Mouse (Mus musculus) embryonic stem cell, embryonic (primary cell): ENCODE results near the gene Abhd14b.

Experiments
- CTCF ChIA-PET, 4 experiments: fragments of 300-600 bp in 2 of 4; fragments of 350-600 bp in 2 of 4; sonication (Branson Sonifier 250); formaldehyde crosslinking; loops; one replicate each; lab custom pipeline; 2022; ENCODE audit warnings: inconsistent platforms in 2 of 4; lab: Charles Lee
- POLR2A ChIA-PET, 4 experiments: fragments of 300-600 bp in 2 of 4; fragments of 350-600 bp in 2 of 4; sonication (Branson Sonifier 250); formaldehyde crosslinking; loops; one replicate each; lab custom pipeline; 2022; ENCODE audit warnings: antibody characterized with exemption in 4 of 4, inconsistent platforms in 1 of 4; lab: Charles Lee

Abhd14b gene

DNA sequence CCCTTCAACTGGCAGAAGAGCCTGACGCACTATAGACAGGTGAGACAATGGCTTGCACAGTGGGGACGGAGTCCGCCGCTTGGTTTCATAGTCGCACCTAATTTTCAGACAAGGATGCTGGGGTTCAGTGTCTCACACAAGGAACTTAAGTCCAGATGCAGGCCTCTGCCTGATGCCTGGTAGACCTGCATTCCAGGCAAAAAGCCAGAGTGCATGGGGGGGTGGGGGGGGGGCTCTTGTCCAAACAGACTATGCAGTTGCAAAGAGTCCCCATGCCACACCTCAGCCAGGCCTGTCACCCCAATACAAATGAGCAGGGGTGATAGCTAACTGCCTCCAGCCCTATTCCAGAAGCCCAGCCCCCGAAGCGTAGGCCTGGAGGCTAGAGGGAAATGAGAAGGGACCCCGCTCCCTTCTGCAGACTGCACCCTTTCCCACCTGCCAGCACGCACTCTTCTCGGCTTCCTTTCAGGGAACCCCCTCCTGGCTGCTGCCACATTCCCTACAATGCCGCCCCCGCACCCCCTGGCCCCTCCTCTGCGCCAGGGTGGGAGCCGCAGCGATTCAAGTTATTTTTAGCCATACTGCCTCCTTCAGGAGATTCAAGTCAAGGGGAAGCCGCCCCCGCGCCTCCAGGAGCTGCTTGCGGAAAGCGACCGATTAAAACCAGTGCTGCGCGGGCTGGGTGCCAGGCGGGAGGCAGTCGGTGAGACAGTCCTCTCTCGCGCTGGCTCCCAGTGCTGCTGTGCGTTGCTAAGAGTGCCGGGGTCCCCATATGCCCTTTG is 29.2 kb upstream of the Abhd14b start:
- POLR2A ChIA-PET, result interaction anchor here (0.6 to 3.9 kb wide), 11 partner anchors 10 to 251 kb away, joined by 3 to 18 read pairs (median 4); partner anchors contain the start of genes Rpl29 (in 2 of the 4), Acy1 (in 1 of the 4), Alas1 (in 1 of the 4) and Dusp7 (in 1 of the 4)
- CTCF ChIA-PET, result interaction anchor here (0.6 to 2.7 kb wide), 19 partner anchors 11 to 250 kb away, joined by 3 to 9 read pairs (median 4); partner anchors contain the start of genes Parp3 (in 2 of the 4), Abhd14a (in 1 of the 4), Rpl29 (in 1 of the 4) and Rrp9 (in 1 of the 4)

DNA sequence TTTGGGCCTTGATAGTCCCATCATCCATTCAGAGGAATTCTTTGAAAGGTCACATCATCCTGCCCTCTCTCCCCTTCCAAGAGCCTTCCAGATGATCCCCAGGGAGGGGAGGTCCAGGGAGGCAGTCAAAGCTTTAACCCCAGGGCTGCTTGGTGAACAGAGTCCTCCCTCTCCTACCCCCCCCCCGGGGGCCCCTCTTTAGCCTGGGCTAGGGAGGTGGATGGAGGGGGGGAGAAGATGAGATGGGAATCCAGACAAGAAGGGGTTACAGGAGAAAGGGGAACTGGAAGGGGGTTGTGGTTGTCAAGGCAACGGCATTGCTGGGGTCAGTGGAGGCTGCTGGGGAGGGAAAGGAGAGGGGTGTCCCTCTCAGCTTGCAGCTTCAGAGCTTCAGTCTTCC is 26.7 kb upstream of the Abhd14b start:
- POLR2A ChIA-PET, result interaction anchor here (0.7 to 3.5 kb wide), 16 partner anchors 8 to 248 kb away, joined by 3 to 50 read pairs (median 4); partner anchors contain the start of genes Acy1 (in 2 of the 4), Parp3 (in 2 of the 4), Rpl29 (in 2 of the 4) and Pcbp4 (in 1 of the 4)
- CTCF ChIA-PET, result interaction anchor here (0.6 to 3.0 kb wide), 34 partner anchors 12 to 841 kb away, joined by 3 to 56 read pairs (median 6); partner anchors contain the start of genes Parp3 (in 3 of the 4), Rrp9 (in 2 of the 4), Pcbp4 (in 1 of the 4) and Twf2 (in 1 of the 4)

DNA sequence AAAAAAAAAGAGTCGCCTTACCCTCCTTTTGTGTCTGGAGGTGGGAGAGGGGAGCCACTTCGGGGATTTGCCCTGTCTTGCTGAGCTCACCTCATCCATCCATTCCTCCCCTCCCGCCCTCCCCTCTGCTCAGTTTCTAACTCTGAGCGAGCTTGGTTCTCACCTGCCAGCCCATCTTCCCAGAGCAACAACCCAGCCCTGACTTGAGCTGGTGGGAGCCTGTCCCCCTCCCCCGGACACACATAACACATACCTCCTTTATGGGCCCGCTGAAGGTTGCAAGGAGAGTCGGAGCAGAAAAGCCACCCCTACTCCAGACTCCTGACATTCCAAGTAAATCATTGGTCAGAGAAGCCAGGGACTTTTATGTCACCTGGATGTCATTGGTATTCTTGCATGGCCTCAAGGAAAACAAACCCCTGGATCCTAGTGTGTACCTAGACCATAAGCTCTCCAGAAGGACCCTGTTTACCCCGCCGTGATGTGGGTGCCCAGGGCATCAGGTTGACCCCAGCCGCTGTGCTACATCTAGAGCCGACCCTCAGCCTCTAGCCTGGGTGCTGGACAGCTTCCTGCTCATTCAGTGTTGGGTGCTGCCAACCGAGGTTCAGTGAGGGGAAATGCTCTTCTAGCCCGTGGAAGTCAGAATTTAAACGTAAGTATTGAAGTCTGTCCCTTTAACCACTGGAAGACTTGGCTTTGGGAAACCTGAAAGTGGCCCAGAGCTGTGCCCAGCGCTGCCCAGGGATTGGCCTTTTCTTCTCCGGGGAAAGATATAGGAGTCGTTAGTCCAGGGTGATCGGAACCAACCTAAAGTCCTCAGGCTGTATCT is 26.0 kb upstream of the Abhd14b start:
- POLR2A ChIA-PET, result interaction anchor here (0.6 to 3.5 kb wide), 45 partner anchors 8 to 263 kb away, joined by 3 to 50 read pairs (median 3); partner anchors contain the start of genes Acy1 (in 3 of the 4), Rpl29 (in 3 of the 4), Parp3 (in 2 of the 4) and Alas1 (in 1 of the 4)
- CTCF ChIA-PET, result interaction anchor here (0.5 to 3.0 kb wide), 129 partner anchors 7 to 841 kb away, joined by 3 to 56 read pairs (median 5); partner anchors contain the start of genes Parp3 (in 4 of the 4), Poc1a (in 2 of the 4), Rrp9 (in 2 of the 4) and Abhd14a (in 1 of the 4)

DNA sequence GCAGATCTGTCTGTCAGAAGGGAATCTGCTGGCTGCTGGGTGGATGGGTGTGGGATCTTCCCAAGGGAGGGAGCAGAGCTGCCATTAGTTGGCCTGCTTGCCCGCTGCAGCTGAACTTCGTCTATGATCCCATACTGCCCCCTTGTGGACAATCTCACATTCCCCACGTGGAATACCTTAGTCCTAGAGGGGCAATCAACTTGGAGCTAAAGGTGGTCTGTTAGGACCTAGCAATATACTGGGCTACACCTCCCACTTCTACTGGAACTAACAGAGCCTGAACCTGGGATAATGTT is 25.4 kb upstream of the Abhd14b start:
- ChIA-PET CTCF (interaction anchor here (0.5 to 3.0 kb wide), 134 partner anchors 8 to 955 kb away, joined by 3 to 56 read pairs (median 5); partner anchors contain the start of genes Parp3 (in 4 of the 4), Acy1 (in 2 of the 4), Dusp7 (in 2 of the 4) and Poc1a (in 2 of the 4)), POLR2A (interaction anchor here (0.7 to 3.5 kb wide), 41 partner anchors 8 to 263 kb away, joined by 3 to 50 read pairs (median 3); partner anchors contain the start of genes Parp3 (in 3 of the 4), Acy1 (in 2 of the 4), Rpl29 (in 2 of the 4) and Alas1 (in 1 of the 4))

DNA sequence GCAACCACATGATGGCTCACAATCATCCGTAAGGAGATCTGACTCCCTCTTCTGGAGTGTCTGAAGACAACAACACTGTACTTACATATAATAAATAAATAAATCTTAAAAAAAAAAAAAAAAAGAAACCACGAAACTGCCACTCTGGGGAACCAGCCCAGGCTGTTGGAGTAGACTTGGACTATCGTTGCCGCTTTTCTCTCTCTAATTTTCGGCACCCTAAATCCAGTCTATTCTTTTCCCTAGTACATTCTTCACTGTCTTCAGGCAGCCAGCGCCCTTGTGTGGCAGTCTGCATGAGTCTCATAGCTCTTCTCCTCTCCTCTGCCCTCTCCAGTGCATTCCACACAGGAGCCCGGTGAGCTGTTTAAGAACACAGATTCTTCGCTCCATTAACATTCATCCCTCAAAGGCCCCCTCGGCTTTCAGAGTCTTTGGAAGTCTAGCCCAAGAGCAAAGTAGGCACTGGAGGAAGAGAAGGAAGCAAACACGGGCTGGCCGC is 18.5 kb upstream of the Abhd14b start:
- ChIA-PET CTCF (interaction anchor here (0.7 to 3.7 kb wide), 16 partner anchors 10 to 348 kb away, joined by 3 to 35 read pairs (median 3); partner anchors contain the start of genes Parp3 (in 4 of the 4), Rrp9 (in 2 of the 4), Abhd14a (in 1 of the 4) and Abhd14b (in 1 of the 4)), POLR2A (interaction anchor here (0.6 to 14.6 kb wide), 93 partner anchors 7 to 394 kb away, joined by 3 to 505 read pairs (median 5); partner anchors contain the start of genes Acy1 (in 3 of the 4), Parp3 (in 3 of the 4), Pcbp4 (in 3 of the 4) and Poc1a (in 3 of the 4))

DNA sequence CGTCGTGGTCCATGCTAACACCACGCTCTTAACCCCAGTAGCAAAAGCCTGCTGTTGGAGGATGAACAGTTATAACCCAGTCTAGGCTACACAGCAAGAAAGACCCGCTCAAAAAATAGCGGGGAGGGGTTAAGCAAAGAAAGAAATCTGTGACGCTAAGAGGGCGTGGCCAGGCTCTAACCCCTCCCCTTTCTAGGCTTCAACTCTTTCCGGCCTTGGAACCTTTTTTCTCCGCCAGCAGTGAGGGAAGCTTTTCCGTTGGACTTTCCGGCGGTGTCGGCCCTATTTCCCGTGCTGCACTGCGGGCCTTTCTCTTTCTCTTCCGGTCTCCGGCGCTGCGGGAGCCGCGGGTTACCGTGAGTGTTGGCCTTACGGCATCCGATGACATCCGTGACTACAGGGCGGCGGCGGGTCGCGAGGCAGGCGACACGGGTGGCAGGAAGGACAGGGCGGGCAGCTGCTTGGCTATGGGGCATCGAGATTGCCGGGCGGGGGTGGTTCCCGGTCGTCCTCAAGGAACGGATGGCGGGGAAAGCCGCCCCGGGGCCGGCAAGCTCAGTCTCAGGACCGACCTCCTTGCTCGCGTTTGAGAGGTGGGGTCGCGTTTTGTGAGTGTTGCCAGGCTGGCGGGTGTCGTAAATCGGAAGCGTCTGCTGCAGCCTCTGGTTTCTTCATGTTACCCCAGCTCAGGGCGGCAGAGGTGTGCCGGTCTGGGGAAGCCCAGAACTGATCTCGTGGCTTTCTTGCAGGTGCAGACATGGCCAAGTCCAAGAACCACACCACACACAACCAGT is 17.8 kb upstream of the Abhd14b start, which contains the start of gene Rpl29:
Gene Rpl29, plus strand, starts transcription at position 234 of the 794 bp plus-strand sequence.
- ChIA-PET CTCF (interaction anchor here (0.6 to 3.7 kb wide), 16 partner anchors 9 to 317 kb away, joined by 3 to 35 read pairs (median 3); partner anchors contain the start of genes Parp3 (in 4 of the 4), Rrp9 (in 2 of the 4), Abhd14a (in 1 of the 4) and Abhd14b (in 1 of the 4)), POLR2A (interaction anchor here (0.6 to 14.6 kb wide), 121 partner anchors 8 to 643 kb away, joined by 3 to 505 read pairs (median 4); partner anchors contain the start of genes Parp3 (in 4 of the 4), Abhd14a (in 3 of the 4), Abhd14b (in 3 of the 4) and Acy1 (in 3 of the 4))

DNA sequence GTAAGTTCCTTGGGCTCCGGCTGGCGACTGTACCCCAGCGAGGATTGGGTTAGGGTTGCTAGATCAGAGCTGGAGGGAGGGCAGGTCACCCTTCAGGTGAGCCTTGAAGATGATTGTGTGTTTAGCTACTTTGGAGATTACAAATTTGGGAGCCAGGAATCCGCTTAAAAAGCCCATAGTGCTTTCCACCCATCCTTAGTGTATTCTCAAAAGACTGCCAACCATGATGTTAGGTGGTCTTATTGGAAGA is 17.3 kb upstream of the Abhd14b start:
- CTCF ChIA-PET, result interaction anchor here (0.6 to 3.7 kb wide), 9 partner anchors 8 to 317 kb away, joined by 3 to 35 read pairs (median 3); partner anchors contain the start of genes Parp3 (in 2 of the 4), Abhd14a (in 1 of the 4), Abhd14b (in 1 of the 4) and Acy1 (in 1 of the 4)
- POLR2A ChIA-PET, result interaction anchor here (0.6 to 14.6 kb wide), 86 partner anchors 8 to 644 kb away, joined by 3 to 505 read pairs (median 5); partner anchors contain the start of genes Parp3 (in 4 of the 4), Abhd14a (in 3 of the 4), Abhd14b (in 3 of the 4) and Acy1 (in 3 of the 4)

DNA sequence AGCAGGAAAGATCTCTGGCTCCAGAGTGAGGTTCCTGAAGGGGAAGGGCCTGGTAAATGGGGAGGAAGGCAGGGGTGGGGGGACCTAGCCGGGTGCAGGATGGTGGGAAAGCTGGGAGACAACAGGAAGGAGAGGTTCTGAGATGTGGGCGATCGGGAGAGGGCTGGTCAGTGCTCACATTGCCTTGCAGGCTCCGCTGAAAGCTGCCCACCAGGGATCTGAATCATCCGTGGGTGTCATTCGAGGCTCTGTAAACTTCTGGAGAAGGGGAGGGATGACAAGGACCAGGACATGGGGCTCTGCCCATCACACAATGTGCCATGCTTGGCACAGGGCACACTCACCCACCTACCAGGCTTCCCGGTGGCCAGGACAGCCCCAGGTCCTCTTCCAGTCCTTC is 13.9 kb upstream of the Abhd14b start:
- ChIA-PET CTCF (interaction anchor here in 2 of 4 experiments (1.4 to 2.5 kb wide), 4 partner anchors 12 to 43 kb away, joined by 4 to 13 read pairs (median 8); partner anchors contain the start of genes Parp3 (in 2 of the 2) and Rrp9 (in 1 of the 2)), POLR2A (interaction anchor here (0.5 to 14.6 kb wide), 42 partner anchors 8 to 941 kb away, joined by 3 to 505 read pairs (median 5); partner anchors contain the start of genes Parp3 (in 4 of the 4), Pcbp4 (in 3 of the 4), Rrp9 (in 3 of the 4) and Abhd14a (in 2 of the 4))

DNA sequence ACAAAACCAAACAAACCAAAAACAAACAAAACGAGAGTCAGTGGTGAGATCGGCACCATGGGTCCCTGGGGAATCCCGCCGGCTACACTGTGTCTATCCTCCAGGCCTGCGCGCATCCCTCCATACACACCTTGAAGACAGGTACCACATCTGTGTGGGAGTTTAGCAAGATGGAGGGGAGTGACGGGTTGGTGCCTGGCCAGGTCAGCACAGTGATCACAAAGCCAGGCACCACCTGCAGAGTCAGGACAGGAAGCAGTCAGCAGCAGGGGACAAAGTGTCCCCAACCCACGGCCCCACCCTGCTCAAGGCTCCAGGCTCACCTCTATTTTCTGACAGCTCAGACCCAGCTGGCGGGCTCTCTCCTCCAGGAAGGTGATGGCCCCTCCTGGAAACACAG is 10.7 kb upstream of the Abhd14b start:
- POLR2A ChIA-PET, result interaction anchor here in 3 of 4 experiments (0.6 to 14.6 kb wide), 14 partner anchors 11 to 265 kb away, joined by 3 to 505 read pairs (median 4); partner anchors contain the start of genes Abhd14a (in 2 of the 3), Abhd14b (in 2 of the 3), Parp3 (in 2 of the 3) and Pcbp4 (in 2 of the 3)
- CTCF ChIA-PET, result interaction anchor here in 2 of 4 experiments (0.6 to 1.5 kb wide), 3 partner anchors 14 to 207 kb away, joined by 3 to 4 read pairs (median 4); partner anchors contain the start of gene Parp3 (in 1 of the 2)

DNA sequence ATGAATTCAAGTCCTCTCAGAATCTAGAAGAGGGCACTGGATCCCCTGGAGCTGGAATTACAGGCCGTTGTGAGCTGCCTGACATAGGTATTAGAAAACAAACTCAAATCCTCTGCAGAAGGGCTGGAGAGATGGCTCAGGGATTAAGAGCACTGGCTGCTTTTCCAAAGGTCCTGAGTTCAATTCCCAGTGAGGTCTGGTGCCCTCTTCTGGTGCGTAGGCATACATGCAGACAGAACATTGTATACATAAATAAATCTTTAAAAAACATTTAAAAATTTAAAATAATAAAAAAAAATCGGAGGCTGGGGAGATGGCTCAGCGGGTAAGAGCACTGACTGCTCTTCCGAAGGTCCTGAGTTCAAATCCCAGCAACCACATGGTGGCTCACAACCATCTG is 4.6 kb upstream of the Abhd14b start:
- ChIA-PET CTCF (interaction anchor here in 3 of 4 experiments (0.7 to 1.9 kb wide), 4 partner anchors 21 to 34 kb away, joined by 3 to 5 read pairs (median 4); partner anchors contain the start of gene Parp3 (in 1 of the 3)), POLR2A (interaction anchor here in 3 of 4 experiments (0.6 to 16.1 kb wide), 7 partner anchors 8 to 29 kb away, joined by 3 to 196 read pairs (median 4); partner anchors contain the start of gene Rpl29 (in 2 of the 3))

DNA sequence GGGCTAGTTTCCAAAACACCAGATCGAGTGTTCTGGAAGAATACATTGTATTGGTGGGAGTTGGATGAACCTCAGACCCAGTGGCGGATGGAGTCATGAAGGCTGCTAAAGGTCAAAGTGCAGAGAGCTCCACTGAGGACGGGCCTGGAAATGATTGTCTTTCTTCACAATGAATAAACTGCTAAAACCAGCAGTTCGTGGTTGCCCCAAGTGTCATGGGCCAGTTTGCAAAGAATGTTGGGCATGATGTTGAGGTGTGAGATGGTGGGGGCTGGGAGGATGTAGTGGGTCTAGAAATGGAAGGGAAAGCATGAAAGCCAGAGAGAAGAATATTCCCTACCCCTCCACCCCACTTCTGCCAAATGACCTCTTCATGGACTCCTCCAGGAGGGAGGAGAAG is 2.4 kb upstream of the Abhd14b start:
- CTCF ChIA-PET, result interaction anchor here in 2 of 4 experiments (1.9 to 2.1 kb wide), 2 partner anchors 32 kb away, joined by 5 to 12 read pairs; partner anchors contain the start of genes Parp3 (in 2 of the 2) and Rrp9 (in 1 of the 2)

DNA sequence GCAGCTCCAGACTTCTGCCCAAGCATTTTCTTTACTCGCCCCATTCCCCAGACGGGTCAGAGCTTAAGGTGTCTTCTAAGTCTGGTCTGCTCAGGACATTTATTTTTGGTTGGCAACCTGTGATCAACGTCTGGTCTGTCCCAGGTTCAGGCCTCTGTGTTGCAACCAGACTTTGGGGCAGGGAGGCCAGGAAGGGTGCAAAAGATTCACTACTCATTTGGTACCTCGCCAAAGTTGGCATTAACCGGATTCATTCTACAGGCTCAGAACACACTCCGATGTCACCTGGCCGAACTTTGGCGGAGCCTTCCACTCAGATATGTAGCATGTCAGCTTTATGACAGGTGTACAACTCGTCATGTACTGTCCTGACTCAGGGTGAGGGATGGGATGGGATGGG is 692 bp downstream of the Abhd14b start:
- CTCF ChIA-PET, result interaction anchor here in 3 of 4 experiments (0.5 to 7.4 kb wide), 18 partner anchors 9 to 299 kb away, joined by 3 to 86 read pairs (median 4); partner anchors contain the start of genes Acy1 (in 3 of the 3), Parp3 (in 3 of the 3), Rrp9 (in 2 of the 3) and Alas1 (in 1 of the 3)
- POLR2A ChIA-PET, result interaction anchor here (0.5 to 16.6 kb wide), 28 partner anchors 9 to 278 kb away, joined by 3 to 505 read pairs (median 4); partner anchors contain the start of genes Parp3 (in 3 of the 4), Rpl29 (in 3 of the 4), Acy1 (in 2 of the 4) and Rrp9 (in 2 of the 4)

More for the DNA sequence above, 2.4 kb upstream of the Abhd14b start:
- POLR2A ChIA-PET, result interaction anchor here in 2 of 4 experiments (1.2 to 16.6 kb wide), 6 partner anchors 9 to 141 kb away, joined by 3 to 505 read pairs (median 8); partner anchors contain the start of genes Rpl29 (in 2 of the 2), Acy1 (in 1 of the 2), Parp3 (in 1 of the 2) and Rrp9 (in 1 of the 2)

DNA sequence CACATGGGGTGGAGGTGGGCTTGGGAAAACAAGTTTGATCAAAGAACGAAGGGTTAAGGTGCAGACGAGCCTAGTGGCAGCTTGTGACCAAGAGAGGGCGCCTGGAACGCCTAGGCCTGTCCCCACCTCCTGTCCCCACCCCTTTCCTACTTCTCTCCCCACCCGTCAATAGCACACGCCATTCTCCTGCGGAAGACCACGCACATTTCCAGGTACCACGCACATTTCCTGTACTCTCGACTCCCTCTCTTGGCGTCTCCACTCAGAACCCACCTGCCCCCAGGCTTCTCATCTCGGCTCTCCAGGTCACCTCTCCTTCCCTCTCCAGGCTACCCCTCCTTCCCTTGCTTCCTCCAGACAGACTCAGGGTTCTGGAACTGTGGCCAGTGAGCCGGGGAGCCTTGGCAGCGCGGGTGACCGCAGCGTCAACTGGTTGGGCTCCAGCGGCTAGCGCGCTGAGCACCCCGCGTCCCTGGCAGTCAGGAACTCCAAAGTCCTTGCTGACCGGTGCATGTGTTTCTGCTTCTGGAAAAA is 1.3 kb downstream of the Abhd14b start:
- POLR2A ChIA-PET, result interaction anchor here (0.6 to 16.6 kb wide), 19 partner anchors 9 to 278 kb away, joined by 3 to 505 read pairs (median 4); partner anchors contain the start of genes Parp3 (in 3 of the 4), Rpl29 (in 3 of the 4), Acy1 (in 2 of the 4) and Rrp9 (in 2 of the 4)
- CTCF ChIA-PET, result interaction anchor here in 3 of 4 experiments (0.5 to 7.4 kb wide), 16 partner anchors 10 to 300 kb away, joined by 3 to 86 read pairs (median 4); partner anchors contain the start of genes Acy1 (in 3 of the 3), Parp3 (in 2 of the 3), Alas1 (in 1 of the 3) and Rpl29 (in 1 of the 3)

DNA sequence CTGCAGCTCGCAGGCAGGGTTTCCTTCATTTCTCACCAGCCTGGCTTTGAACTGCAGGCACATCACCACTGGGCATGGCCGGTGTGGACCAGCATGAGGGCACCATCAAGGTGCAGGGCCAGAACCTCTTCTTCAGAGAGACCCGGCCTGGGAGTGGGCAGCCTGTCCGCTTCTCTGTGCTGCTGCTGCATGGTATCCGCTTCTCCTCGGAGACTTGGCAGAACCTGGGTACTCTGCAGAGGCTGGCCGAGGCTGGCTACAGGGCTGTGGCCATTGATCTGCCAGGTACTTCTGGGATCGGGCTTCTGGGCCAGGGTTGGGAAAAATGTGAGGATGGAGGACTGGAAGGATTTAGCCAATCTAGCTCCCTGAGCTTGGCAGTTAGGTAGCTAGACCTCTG is 2.7 kb downstream of the Abhd14b start:
- CTCF ChIA-PET, result interaction anchor here in 3 of 4 experiments (0.9 to 7.4 kb wide), 6 partner anchors 22 to 194 kb away, joined by 3 to 86 read pairs (median 7); partner anchors contain the start of genes Parp3 (in 3 of the 3) and Rrp9 (in 1 of the 3)
- POLR2A ChIA-PET, result interaction anchor here in 3 of 4 experiments (0.7 to 16.6 kb wide), 20 partner anchors 8 to 280 kb away, joined by 3 to 505 read pairs (median 6); partner anchors contain the start of genes Acy1 (in 3 of the 3), Rpl29 (in 3 of the 3), Parp3 (in 2 of the 3) and Rrp9 (in 2 of the 3)
